Mouse (Mus musculus) forebrain, embryonic 12.5 days (tissue): ENCODE data around the gene Glod5. TPM values are rescaled to one million over a fixed set of nuclear protein-coding genes. Genes with fewer than 3 reads are reported as not detected.

Experiments
- ATAC-seq: fragments of 200-750 bp; cut with Nextera tagmentation; 2 replicates; pipeline ENCODE4 v1.8.0; 2017; ENCODE audit warnings: moderate TSS enrichment; ENCODE audit not compliant: low FRiP score
- H3K27ac ChIP-seq: fragments of 300-500 bp; sonication (generic); 2 replicates; pipeline ENCODE4 v1.5.1; 2016; ENCODE audit warnings: mild to moderate bottlenecking
- H3K27me3 ChIP-seq: fragments of 300-500 bp; sonication (generic); 2 replicates; pipeline ENCODE4 v1.6.1; 2016; ENCODE audit warnings: mild to moderate bottlenecking
- H3K36me3 ChIP-seq: fragments of 300-500 bp; sonication (generic); replicated peaks from 2 replicates; pipeline ENCODE4 v1.6.1; 2016; ENCODE audit warnings: mild to moderate bottlenecking
- H3K4me1 ChIP-seq: fragments of 300-500 bp; sonication (generic); 2 replicates; pipeline ENCODE4 v1.6.1; 2016
- H3K4me2 ChIP-seq: fragments of 300-500 bp; sonication (generic); 2 replicates; pipeline ENCODE4 v1.6.1; 2016; ENCODE audit warnings: mild to moderate bottlenecking, moderate library complexity
- H3K4me3 ChIP-seq: fragments of 300-500 bp; sonication (generic); replicated peaks from 2 replicates; pipeline ENCODE4 v1.5.1; 2016; ENCODE audit warnings: mild to moderate bottlenecking
- H3K9ac ChIP-seq: fragments of 300-500 bp; sonication (generic); 2 replicates; pipeline ENCODE4 v1.6.1; 2016; ENCODE audit warnings: mild to moderate bottlenecking
- H3K9me3 ChIP-seq: fragments of 300-500 bp; sonication (generic); 2 replicates; pipeline ENCODE4 v1.6.1; 2016
- WGBS: fragments of 180-500 bp; shearing (Covaris S2); methylation state at CpG from one replicate; pipeline ENCODE4 v1.1.7; 2016; 5-methylcytosine and 5-hydroxymethylcytosine counted together
- polyA plus RNA-seq: library from polyadenylated mRNA; unstranded; fragments of >200 nt; fragmentation: Nextera tagmentation; extraction: Ambion mirVana; gene quantifications from 2 replicates; pipeline ENCODE4 v1.2.1, GENCODE M21; 2016

Gene Glod5
- polyA plus RNA-seq, 1 experiment from 2014 or later, result 0.31 TPM

DNA sequence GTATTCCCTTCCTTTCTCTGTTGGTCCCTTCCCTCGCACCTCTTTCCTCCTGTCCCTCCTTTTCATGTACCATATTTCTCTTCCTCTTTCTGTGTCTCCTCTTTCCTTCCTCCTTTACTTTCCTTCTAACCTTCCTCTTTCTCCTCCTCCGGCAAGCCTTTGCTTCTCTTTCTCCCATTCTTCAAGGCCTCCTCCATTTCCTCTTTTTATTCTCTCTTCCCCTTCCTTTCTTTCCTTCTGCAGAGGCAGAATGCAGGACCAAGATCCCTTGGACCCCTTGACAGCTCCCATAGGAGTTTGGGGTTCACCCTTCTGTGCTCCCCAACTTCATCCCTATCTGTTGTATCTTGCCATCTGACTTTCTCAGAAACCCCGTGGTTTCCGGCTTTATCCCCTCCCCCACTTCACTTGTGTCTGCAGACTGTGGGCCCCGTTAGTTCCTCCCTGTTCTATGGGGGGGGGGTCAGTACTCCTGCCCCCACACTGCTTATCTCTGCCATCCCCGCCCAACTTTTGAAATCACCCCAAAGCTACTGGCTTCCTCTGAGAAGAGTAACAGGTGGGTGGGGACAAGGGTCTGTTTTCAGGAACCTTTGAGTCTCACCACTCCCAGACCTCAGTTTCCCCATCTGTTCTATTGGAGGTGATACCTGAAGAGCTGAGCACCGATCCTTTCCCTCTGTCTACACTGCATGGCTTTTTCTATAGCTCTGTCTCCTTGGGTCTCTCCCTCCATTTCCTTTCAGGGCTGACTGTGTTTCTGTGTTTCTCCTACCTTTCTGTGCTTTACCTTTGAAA, 54.3 kb downstream of the Glod5 start:
- Histone ChIP-seq H3K4me2 (no peak overlapping the region), H3K36me3 (no peaks in the 10 kb centered on the region), H3K9me3 (peaks cover 4% of the 10 kb centered on the region; the same call in 1 of the 2 replicates), H3K9ac (no peak overlapping the region), H3K27me3 (no peaks in the 10 kb centered on the region), H3K27ac (no peak overlapping the region), H3K4me1 (no peaks in the 10 kb centered on the region), H3K4me3 (no peak overlapping the region)
- WGBS, result 78% methylated on average over 7 of the region's 7 CpGs
- no peak for ATAC-seq

DNA sequence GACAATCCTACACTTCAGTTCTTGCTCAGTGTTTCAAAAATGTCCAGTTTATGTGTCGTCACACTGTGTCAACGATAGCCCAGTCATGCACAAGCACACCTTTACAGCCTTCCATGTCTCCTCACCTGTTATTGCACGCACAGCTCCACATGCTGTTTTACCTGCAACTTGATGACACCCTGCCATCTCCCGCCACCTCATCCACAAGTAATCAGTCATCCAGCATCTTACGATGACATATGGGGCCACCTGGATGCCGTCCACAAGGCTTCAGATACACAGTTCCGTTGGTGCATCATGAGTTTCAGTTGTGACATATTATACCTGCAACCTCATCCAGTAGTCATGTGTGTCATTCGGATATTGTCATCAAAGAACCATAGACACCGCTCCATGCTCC, 59.4 kb downstream of the Glod5 start:
- Histone ChIP-seq H3K4me1 (no peaks in the 10 kb centered on the region), H3K9me3 (no peaks in the 10 kb centered on the region), H3K9ac (no peak overlapping the region), H3K36me3 (no peaks in the 10 kb centered on the region), H3K4me3 (no peak overlapping the region), H3K27me3 (no peaks in the 10 kb centered on the region), H3K27ac (no peak overlapping the region), H3K4me2 (no peak overlapping the region)
- 92% methylated on average over 9 of the region's 9 CpGs for WGBS
- no peak for ATAC-seq

Other genes starting within 250 kb of the Glod5 start
- gene Gripap1, start 228.7 kb downstream of the Glod5 start, polyA plus RNA-seq, result 75.7 and 84.4 TPM in 2 replicates
- gene Kcnd1, start 196.2 kb downstream of the Glod5 start, polyA plus RNA-seq, result 0.95 and 1.5 TPM in 2 replicates
- gene Otud5, start 177.1 kb downstream of the Glod5 start, polyA plus RNA-seq, result 60.8 and 63.0 TPM in 2 replicates
- gene Pim2, start 140.2 kb downstream of the Glod5 start, polyA plus RNA-seq, result 10.4 and 13.2 TPM in 2 replicates
- gene Slc35a2, start 134.5 kb downstream of the Glod5 start, polyA plus RNA-seq, result 30.4 and 31.8 TPM in 2 replicates
- gene Pqbp1, start 119.2 kb downstream of the Glod5 start, polyA plus RNA-seq, result 169 and 181 TPM in 2 replicates
- gene Timm17b, start 119.1 kb downstream of the Glod5 start, polyA plus RNA-seq, result 146 and 158 TPM in 2 replicates
- gene Gm10491, start 110.7 kb downstream of the Glod5 start, polyA plus RNA-seq, result not detected in 2 replicates
- not detected in 2 replicates for gene Gm10490, start 109.0 kb downstream of the Glod5 start, polyA plus RNA-seq
- gene Pcsk1n, start 98.7 kb downstream of the Glod5 start, polyA plus RNA-seq, result 57.6 and 59.9 TPM in 2 replicates
- gene Eras, start 89.9 kb downstream of the Glod5 start, polyA plus RNA-seq, result not detected in 2 replicates
- 81.5 and 85.6 TPM in 2 replicates for gene Hdac6, start 70.6 kb downstream of the Glod5 start, polyA plus RNA-seq
- 0.87 and 0.97 TPM in 2 replicates for gene Gata1, start 40.4 kb downstream of the Glod5 start, polyA plus RNA-seq
- gene Suv39h1, start 56.3 kb upstream of the Glod5 start, polyA plus RNA-seq, result 83.3 and 87.9 TPM in 2 replicates
- gene Was, start 72.0 kb upstream of the Glod5 start, polyA plus RNA-seq, result 0.09 and 0.17 TPM in 2 replicates
- gene Wdr13, start 114.4 kb upstream of the Glod5 start, polyA plus RNA-seq, result 38.6 and 39.1 TPM in 2 replicates
- gene Rbm3, start 127.4 kb upstream of the Glod5 start, polyA plus RNA-seq, result 484 and 498 TPM in 2 replicates
- gene Tbc1d25, start 157.7 kb upstream of the Glod5 start, polyA plus RNA-seq, result 13.5 and 14.3 TPM in 2 replicates
- gene Ebp, start 175.0 kb upstream of the Glod5 start, polyA plus RNA-seq, result 19.5 and 25.3 TPM in 2 replicates
- gene Porcn, start 188.0 kb upstream of the Glod5 start, polyA plus RNA-seq, result 20.1 and 22.9 TPM in 2 replicates
- 42.6 and 44.8 TPM in 2 replicates for gene Ftsj1, start 233.9 kb upstream of the Glod5 start, polyA plus RNA-seq